Mouse (Mus musculus) limb, embryonic 15.5 days (tissue): ENCODE data around the gene P4ha2. TPM values are rescaled to one million over a fixed set of nuclear protein-coding genes. Genes with fewer than 3 reads are reported as not detected.

Experiments used
- ATAC-seq: fragments of 200-750 bp; cut with Nextera tagmentation; 2 replicates; pipeline ENCODE4 v1.8.0; 2017; ENCODE audit warnings: low read depth, moderate TSS enrichment; ENCODE audit not compliant: insufficient number of reproducible peaks, low FRiP score, low TSS enrichment
- H3K27ac ChIP-seq: fragments of 300-500 bp; sonication (generic); 2 replicates; pipeline ENCODE4 v1.5.1; 2015; ENCODE audit warnings: moderate library complexity, mild to moderate bottlenecking, inconsistent platforms
- H3K27me3 ChIP-seq: fragments of 300-500 bp; sonication (generic); 2 replicates; pipeline ENCODE4 v1.6.1; 2015; ENCODE audit warnings: inconsistent platforms
- H3K36me3 ChIP-seq: fragments of 300-500 bp; sonication (generic); 2 replicates; pipeline ENCODE4 v1.6.1; 2015; ENCODE audit warnings: inconsistent platforms
- H3K4me1 ChIP-seq: fragments of 300-500 bp; sonication (generic); 2 replicates; pipeline ENCODE4 v1.6.1; 2015; ENCODE audit warnings: inconsistent platforms
- H3K4me2 ChIP-seq: fragments of 300-500 bp; sonication (generic); 2 replicates; pipeline ENCODE4 v1.6.1; 2015; ENCODE audit warnings: mild to moderate bottlenecking, inconsistent platforms
- H3K4me3 ChIP-seq: fragments of 300-500 bp; sonication (generic); 2 replicates; pipeline ENCODE4 v1.5.1; 2015; ENCODE audit warnings: mild to moderate bottlenecking, inconsistent platforms
- H3K9ac ChIP-seq: fragments of 300-500 bp; sonication (generic); 2 replicates; pipeline ENCODE4 v1.6.1; 2015; ENCODE audit warnings: inconsistent platforms
- H3K9me3 ChIP-seq: fragments of 300-500 bp; sonication (generic); 2 replicates; pipeline ENCODE4 v1.6.1; 2016; ENCODE audit warnings: inconsistent platforms
- WGBS: fragments of 180-500 bp; shearing (Covaris S2); methylation state at CpG from one replicate; pipeline ENCODE4 v1.1.7; 2015; 5-methylcytosine and 5-hydroxymethylcytosine counted together
- polyA plus RNA-seq: library from polyadenylated mRNA; unstranded; fragments of >200 nt; fragmentation: Nextera tagmentation; extraction: Ambion mirVana; gene quantifications from 2 replicates; pipeline ENCODE4 v1.2.1, GENCODE M21; 2015

P4ha2 gene
- polyA plus RNA-seq, 1 experiment from 2014 or later, result 132 TPM

- Histone ChIP-seq H3K4me3 (no peak overlapping the region), H3K27me3 (no peaks in the 10 kb centered on the region), H3K4me2 (no peak overlapping the region), H3K9me3 (no peaks in the 10 kb centered on the region), H3K9ac (no peak overlapping the region), H3K4me1 (no peaks in the 10 kb centered on the region), H3K36me3 (no peaks in the 10 kb centered on the region), H3K27ac (no peak overlapping the region)
- ATAC-seq, result no peak
- 77% methylated on average over 3 of the region's 3 CpGs for WGBS
These were observed 50.0 kb downstream of the P4ha2 start for GRCm38 (mm10) chr11:54149791-54150465.

GRCm38 (mm10) chr11:54151141-54151540, 51.2 kb downstream of the P4ha2 start:
- Histone ChIP-seq H3K4me2 (no peak overlapping the region), H3K4me1 (no peaks in the 10 kb centered on the region), H3K4me3 (no peak overlapping the region), H3K9ac (no peak overlapping the region), H3K27ac (no peak overlapping the region), H3K36me3 (no peaks in the 10 kb centered on the region), H3K27me3 (no peaks in the 10 kb centered on the region), H3K9me3 (no peaks in the 10 kb centered on the region)
- 53% methylated on average over 7 of the region's 7 CpGs for WGBS
- no peak for ATAC-seq

- Histone ChIP-seq H3K27me3 (no peaks in the 10 kb centered on the region), H3K9ac (no peak overlapping the region), H3K9me3 (no peaks in the 10 kb centered on the region), H3K4me1 (no peaks in the 10 kb centered on the region), H3K27ac (no peak overlapping the region), H3K4me2 (no peak overlapping the region), H3K4me3 (no peak overlapping the region), H3K36me3 (no peaks in the 10 kb centered on the region)
- 49% methylated on average over 3 of the region's 3 CpGs for WGBS
- no peak for ATAC-seq
These were observed 53.1 kb downstream of the P4ha2 start for GRCm38 (mm10) chr11:54152957-54153356.

GRCm38 (mm10) chr11:54155864-54156263, 56.0 kb downstream of the P4ha2 start:
- no peaks in the 10 kb centered on the region for H3K4me1 ChIP-seq
- no peak for ATAC-seq
- no peak overlapping the region for H3K4me3 ChIP-seq
- H3K9me3 ChIP-seq, result no peaks in the 10 kb centered on the region
- no peaks in the 10 kb centered on the region for H3K27me3 ChIP-seq
- no peaks in the 10 kb centered on the region for H3K36me3 ChIP-seq
- no peak overlapping the region for H3K4me2 ChIP-seq
- no peak overlapping the region for H3K27ac ChIP-seq
- H3K9ac ChIP-seq, result no peak overlapping the region
- WGBS, result 77% methylated on average over 6 of the region's 6 CpGs

- no peak for ATAC-seq
- H3K4me1 ChIP-seq, result no peaks in the 10 kb centered on the region
- H3K4me3 ChIP-seq, result no peak overlapping the region
- no peaks in the 10 kb centered on the region for H3K27me3 ChIP-seq
- H3K9me3 ChIP-seq, result no peaks in the 10 kb centered on the region
- H3K27ac ChIP-seq, result no peak overlapping the region
- no peak overlapping the region for H3K4me2 ChIP-seq
- no peak overlapping the region for H3K9ac ChIP-seq
- no peaks in the 10 kb centered on the region for H3K36me3 ChIP-seq
These were observed 56.6 kb downstream of the P4ha2 start for GRCm38 (mm10) chr11:54156504-54156903.

GRCm38 (mm10) chr11:54157586-54157985, 57.7 kb downstream of the P4ha2 start:
- Histone ChIP-seq H3K9ac (no peak overlapping the region), H3K4me3 (no peak overlapping the region), H3K27ac (no peak overlapping the region), H3K4me2 (no peak overlapping the region), H3K4me1 (no peaks in the 10 kb centered on the region), H3K27me3 (no peaks in the 10 kb centered on the region), H3K36me3 (no peaks in the 10 kb centered on the region), H3K9me3 (no peaks in the 10 kb centered on the region)
- no peak for ATAC-seq
- WGBS, result 86% methylated on average over 8 of the region's 8 CpGs

- Histone ChIP-seq H3K9me3 (no peaks in the 10 kb centered on the region), H3K4me1 (no peaks in the 10 kb centered on the region), H3K9ac (no peak overlapping the region), H3K4me2 (no peak overlapping the region), H3K27ac (no peak overlapping the region), H3K4me3 (no peak overlapping the region), H3K36me3 (no peaks in the 10 kb centered on the region), H3K27me3 (no peaks in the 10 kb centered on the region)
- ATAC-seq, result no peak
- 70% methylated on average over 5 of the region's 5 CpGs for WGBS
These were observed 60.5 kb downstream of the P4ha2 start for GRCm38 (mm10) chr11:54160435-54160834.

GRCm38 (mm10) chr11:54160920-54161319, 61.0 kb downstream of the P4ha2 start:
- ATAC-seq, result no peak
- Histone ChIP-seq H3K4me2 (no peak overlapping the region), H3K27ac (no peak overlapping the region), H3K9me3 (no peaks in the 10 kb centered on the region), H3K4me1 (no peaks in the 10 kb centered on the region), H3K9ac (no peak overlapping the region), H3K27me3 (no peaks in the 10 kb centered on the region), H3K36me3 (no peaks in the 10 kb centered on the region), H3K4me3 (no peak overlapping the region)
- 57% methylated on average over 2 of the region's 2 CpGs for WGBS

GRCm38 (mm10) chr11:54161514-54161913, 61.6 kb downstream of the P4ha2 start:
- Histone ChIP-seq H3K27me3 (no peaks in the 10 kb centered on the region), H3K9ac (no peak overlapping the region), H3K4me3 (no peak overlapping the region), H3K9me3 (no peaks in the 10 kb centered on the region), H3K36me3 (no peaks in the 10 kb centered on the region), H3K4me1 (no peaks in the 10 kb centered on the region), H3K27ac (no peak overlapping the region), H3K4me2 (no peak overlapping the region)
- WGBS, result 79% methylated on average over 2 of the region's 2 CpGs
- ATAC-seq, result no peak

GRCm38 (mm10) chr11:54162968-54163367, 63.1 kb downstream of the P4ha2 start:
- Histone ChIP-seq H3K4me3 (no peak overlapping the region), H3K9ac (no peak overlapping the region), H3K27me3 (no peaks in the 10 kb centered on the region), H3K27ac (no peak overlapping the region), H3K4me2 (no peak overlapping the region), H3K36me3 (no peaks in the 10 kb centered on the region), H3K4me1 (no peaks in the 10 kb centered on the region), H3K9me3 (no peaks in the 10 kb centered on the region)
- ATAC-seq, result no peak
- 4% methylated on average over 1 of the region's 1 CpGs for WGBS

GRCm38 (mm10) chr11:54169432-54170295, 69.8 kb downstream of the P4ha2 start:
- H3K4me2 ChIP-seq, result no peak overlapping the region
- H3K27ac ChIP-seq, result no peak overlapping the region
- H3K9me3 ChIP-seq, result no peaks in the 10 kb centered on the region
- H3K27me3 ChIP-seq, result no peaks in the 10 kb centered on the region
- H3K4me1 ChIP-seq, result no peaks in the 10 kb centered on the region
- ATAC-seq, result no peak
- H3K36me3 ChIP-seq, result no peaks in the 10 kb centered on the region
- WGBS, result 48% methylated on average over 3 of the region's 3 CpGs
- no peak overlapping the region for H3K4me3 ChIP-seq
- no peak overlapping the region for H3K9ac ChIP-seq

- ATAC-seq, result no peak
- no peak overlapping the region for H3K4me3 ChIP-seq
- no peak overlapping the region for H3K4me2 ChIP-seq
- H3K9me3 ChIP-seq, result no peaks in the 10 kb centered on the region
- no peak overlapping the region for H3K27ac ChIP-seq
- no peaks in the 10 kb centered on the region for H3K36me3 ChIP-seq
- H3K27me3 ChIP-seq, result no peaks in the 10 kb centered on the region
- no peaks in the 10 kb centered on the region for H3K4me1 ChIP-seq
- no peak overlapping the region for H3K9ac ChIP-seq
- 54% methylated on average over 2 of the region's 2 CpGs for WGBS
These were observed 71.3 kb downstream of the P4ha2 start for GRCm38 (mm10) chr11:54171175-54171574.
